Mouse (Mus musculus): Measurements from ENCODE around the gene Zfp598.
"Not testable (repeated sequence)": the region's sequence is repeated elsewhere in the genome, so short reads cannot be mapped to it uniquely, and the experiment has no call there.

The Zfp598 gene

DNA sequence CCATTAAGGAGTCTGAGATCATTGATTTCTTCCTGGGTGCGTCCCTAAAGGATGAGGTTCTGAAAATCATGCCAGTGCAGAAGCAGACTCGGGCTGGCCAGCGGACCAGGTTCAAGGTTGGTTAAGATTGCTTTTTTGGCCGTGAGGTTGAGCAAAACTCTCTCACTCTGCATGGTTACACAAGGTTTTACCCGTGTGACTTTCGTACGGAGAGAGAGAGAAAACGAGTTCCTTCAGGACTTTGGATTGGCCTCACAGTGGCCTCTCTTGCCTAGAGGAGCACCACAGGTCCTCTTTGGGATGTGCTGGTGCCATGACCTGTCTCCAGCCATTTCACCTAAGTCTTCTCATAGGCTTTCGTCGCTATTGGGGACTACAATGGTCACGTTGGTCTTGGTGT is 51.1 kb downstream of the Zfp598 start:
- DNase-seq (ENCODE audit: low read depth, low spot score), result not testable (repeated sequence)

DNA sequence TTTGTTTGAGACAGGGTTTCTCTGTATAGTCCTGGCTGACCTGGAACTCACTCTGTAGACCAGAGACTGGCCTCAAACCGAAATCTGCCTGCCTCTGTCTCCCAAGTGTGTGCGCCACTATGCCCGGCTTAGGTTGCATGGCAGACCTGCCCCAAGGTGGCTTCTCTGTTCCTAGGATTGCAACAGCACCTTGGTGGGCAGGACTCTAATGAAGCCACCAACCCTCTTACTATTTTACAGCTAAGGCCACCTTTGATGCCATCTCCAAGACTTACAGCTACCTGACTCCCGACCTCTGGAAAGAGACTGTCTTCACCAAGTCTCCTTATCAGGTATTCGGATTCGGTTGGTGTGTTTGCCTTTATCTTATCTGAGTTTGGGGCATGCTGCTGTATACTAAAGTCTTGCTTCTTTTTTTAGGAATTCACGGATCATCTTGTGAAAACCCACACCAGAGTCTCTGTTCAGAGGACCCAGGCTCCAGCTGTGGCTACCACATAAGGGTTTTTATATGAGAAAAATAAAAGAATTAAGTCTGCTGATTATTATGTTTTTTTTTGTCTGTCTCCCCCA is 52.0 kb downstream of the Zfp598 start:
- DNase-seq (ENCODE audit: low read depth, low spot score), result not testable (repeated sequence)

DNA sequence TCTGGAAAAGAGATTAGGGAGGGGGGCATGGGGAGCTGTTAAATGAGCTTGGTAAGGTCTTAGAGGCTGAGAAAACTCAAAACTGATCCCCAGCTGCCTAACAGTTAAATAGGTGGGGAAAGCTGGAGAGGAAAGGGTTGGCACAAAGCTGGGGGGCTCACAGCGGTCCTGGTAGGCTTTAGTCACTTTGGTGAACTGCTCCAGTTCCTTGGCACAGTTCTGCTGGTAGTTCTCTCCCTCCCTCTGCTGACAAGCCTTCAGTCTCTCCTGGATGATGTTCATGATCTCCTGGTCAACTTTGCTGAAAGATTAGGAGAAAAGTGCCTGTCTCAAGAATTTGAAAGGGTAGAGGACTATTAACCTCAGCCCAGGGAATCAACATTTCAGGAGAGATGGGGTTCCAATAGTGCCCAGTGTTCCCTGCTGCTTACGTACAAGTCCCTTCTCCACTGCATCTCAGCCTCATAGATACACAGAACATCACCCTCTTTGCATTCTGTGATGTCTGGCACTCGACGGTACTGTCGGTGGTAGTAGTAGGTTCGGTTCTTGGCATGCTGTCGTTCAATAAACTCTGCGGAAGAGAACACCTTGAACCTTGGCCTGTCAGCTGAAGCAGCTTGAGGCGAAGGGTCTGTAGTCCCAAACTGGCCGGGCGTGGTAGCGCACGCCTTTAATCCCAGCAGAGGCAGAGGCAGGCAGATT is 52.9 kb downstream of the Zfp598 start:
- DNase-seq (ENCODE audit: low read depth, low spot score), result no peak

GRCm38 (mm10) chr17:24723122-24723880 is 53.8 kb downstream of the Zfp598 start:
- no peak for DNase-seq (ENCODE audit: low read depth, low spot score)

- DNase-seq (ENCODE audit: low read depth, low spot score), result no peak
These were observed 54.3 kb downstream of the Zfp598 start for GRCm38 (mm10) chr17:24723881-24724180.

DNA sequence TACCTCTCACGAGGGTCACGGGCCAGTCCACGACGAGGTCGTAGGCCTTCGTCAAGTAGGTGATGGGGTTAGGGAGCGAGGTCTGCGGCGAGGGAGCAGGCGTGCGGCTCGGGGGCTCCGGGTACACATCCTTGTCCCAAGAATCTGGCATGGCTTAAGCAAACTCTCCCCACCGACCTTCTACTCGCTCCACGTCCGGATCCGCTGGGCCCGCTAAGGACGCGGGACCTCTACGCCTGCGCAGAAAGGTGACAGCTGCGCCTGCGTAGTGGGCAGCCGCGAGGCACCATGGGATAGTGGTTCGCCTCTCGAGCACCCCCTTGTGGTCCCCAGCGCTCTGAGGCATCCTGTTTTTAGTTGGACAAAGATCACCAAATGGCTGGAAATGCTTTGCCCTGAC is 54.7 kb downstream of the Zfp598 start, which contains the start of gene Ndufb10:
Gene Ndufb10 (minus strand): TSS at position 295 of the 400 bp plus-strand sequence.
- DNase-seq (ENCODE audit: low read depth, low spot score), result peak; percentile 93

DNA sequence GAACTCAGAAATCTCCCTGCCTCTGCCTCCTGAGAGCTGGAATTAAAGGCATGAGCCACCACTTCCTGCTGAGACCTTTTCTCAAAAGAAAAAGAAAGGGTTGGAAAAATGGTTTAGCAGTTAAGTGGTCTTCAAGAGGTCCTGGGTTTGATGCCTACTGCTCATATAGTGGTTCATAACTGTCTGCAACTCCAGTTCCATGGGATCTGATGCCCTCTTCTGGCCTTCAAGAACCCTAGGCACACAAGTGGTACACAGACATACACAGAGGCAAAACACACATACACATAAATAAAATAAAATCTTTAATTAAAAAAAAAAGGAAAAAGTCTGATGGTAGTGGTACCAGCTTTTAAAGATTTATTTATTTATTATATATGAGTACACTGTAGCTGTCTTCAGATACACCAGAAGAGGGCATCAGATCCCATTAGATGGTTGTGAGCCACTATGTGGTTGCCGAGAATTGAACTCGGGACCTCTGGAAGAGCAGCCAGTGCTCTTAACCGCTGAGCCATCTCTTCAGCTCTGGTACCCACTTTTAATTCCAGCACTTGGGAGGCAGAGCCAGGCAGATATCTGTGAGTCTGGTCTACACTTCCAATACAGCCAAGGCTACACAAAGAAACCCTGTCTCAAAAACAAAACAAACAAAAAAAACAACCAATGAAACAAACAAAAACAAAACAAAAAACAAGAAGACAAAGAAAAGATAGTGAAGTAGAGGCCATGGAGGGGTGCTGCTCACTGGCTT is 56.3 kb downstream of the Zfp598 start:
- DNase-seq (ENCODE audit: low read depth, low spot score), result no peak

GRCm38 (mm10) chr17:24727618-24728017 is 58.1 kb downstream of the Zfp598 start, which contains the start of gene Rpl3l:
Gene Rpl3l, plus strand, starts transcription at chr17:24727820.
- DNase-seq (ENCODE audit: low read depth, low spot score), result no peak

DNA sequence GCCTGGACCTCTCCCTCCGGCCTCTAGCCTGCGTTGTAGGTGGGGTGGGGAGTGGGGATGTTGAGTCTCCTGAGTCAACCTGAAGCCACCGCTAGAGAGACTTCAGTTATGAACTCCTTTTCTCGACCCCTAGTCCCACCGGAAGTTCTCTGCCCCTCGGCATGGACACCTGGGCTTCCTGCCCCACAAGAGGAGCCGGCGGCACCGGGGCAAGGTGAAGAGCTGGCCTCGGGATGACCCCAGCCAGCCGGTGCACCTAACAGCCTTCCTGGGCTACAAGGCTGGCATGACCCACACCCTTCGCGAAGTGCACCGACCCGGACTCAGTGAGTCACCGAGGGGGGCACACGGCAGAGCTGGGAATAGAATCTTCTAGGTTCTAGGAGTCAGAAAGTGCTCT is 58.7 kb downstream of the Zfp598 start:
- DNase-seq (ENCODE audit: low read depth, low spot score), result no peak

- DNase-seq (ENCODE audit: low read depth, low spot score), result no peak
These were observed 59.6 kb downstream of the Zfp598 start for GRCm38 (mm10) chr17:24729067-24729466.

DNA sequence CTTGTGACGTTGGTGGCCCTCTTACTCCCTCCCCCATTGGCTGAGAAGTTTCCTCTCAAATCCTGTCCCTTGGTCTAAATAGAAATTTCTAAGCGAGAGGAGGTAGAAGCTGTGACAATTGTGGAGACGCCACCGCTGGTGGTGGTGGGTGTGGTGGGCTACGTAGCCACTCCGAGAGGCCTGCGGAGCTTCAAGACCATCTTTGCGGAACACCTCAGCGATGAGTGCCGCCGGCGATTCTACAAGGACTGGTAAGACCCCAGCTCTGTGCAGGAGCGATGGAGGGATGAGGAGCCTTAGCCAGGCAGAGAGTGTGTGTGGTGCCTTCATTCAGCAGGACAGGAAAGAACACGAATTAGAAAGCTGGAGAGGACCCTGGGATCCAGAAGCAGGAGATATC is 61.3 kb downstream of the Zfp598 start:
- DNase-seq (ENCODE audit: low read depth, low spot score), result no peak

Data from retina, postnatal 7 days (tissue).